Mouse (Mus musculus) thymus, adult 2 months (tissue): ENCODE measurements at regions not wholly inside any gene's neighbourhood (a gene's known extent, or its start where the extent isn't known, plus 50 kb on each side); places are given as distances from the start of the nearest gene placed in this dataset.
"Not testable (repeated sequence)": the region's sequence is repeated elsewhere in the genome, so short reads cannot be mapped to it uniquely, and the experiment has no call there.

Experiments used
- CTCF ChIP-seq: fragments of 200-500 bp; IDR thresholded peaks from 2 replicates; pipeline ENCODE4 v1.5.1; 2012; ENCODE audit warnings: mild to moderate bottlenecking, control low read depth, low read length, moderate library complexity, borderline replicate concordance; ENCODE audit not compliant: control insufficient read depth, poor library complexity, insufficient read depth; ENCODE audit errors: extremely low read depth
- POLR2A ChIP-seq: fragments of 200-500 bp; IDR thresholded peaks from 2 replicates; pipeline ENCODE4 v1.6.1; 2012; ENCODE audit warnings: mild to moderate bottlenecking, low read length, control low read depth, moderate library complexity; ENCODE audit not compliant: control insufficient read depth, poor library complexity, insufficient read depth; ENCODE audit errors: extremely low read depth

DNA sequence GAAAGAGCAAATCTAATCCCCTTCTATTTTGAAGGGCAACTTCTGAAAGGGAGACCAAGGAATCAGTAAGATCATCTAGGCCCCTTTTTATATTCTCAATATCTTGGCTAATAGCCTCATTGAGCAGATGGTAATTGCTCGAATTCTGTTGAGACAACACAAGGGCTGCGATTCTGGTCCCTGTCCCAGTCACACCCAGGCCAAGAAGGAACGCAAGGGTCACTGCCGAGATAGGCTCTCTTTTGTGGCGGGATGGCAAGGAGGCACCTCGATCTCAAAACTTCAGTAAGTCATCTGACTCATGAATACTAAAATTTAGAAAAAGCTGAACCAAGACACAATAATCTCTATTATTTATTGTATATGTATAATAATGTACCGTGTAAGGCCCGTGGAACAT lies 68.6 kb upstream of the Zfp709 start:
- TF ChIP-seq CTCF, POLR2A: not testable (repeated sequence)
